Mouse (Mus musculus): ENCODE measurements around the gene Cntnap2. TPM values are rescaled to one million over a fixed set of nuclear protein-coding genes. Genes with fewer than 3 reads are reported as not detected.

The Cntnap2 gene
- polyA plus RNA-seq, 1 experiment from 2014 or later: not detected

- WGBS (ENCODE audit: insufficient replicate concordance): 31% methylated on average over 10 of the region's 10 CpGs
- no peak for ATAC-seq
These were observed 1902.0 kb downstream of the Cntnap2 start for GRCm38 (mm10) chr6:46961022-46961686.

DNA sequence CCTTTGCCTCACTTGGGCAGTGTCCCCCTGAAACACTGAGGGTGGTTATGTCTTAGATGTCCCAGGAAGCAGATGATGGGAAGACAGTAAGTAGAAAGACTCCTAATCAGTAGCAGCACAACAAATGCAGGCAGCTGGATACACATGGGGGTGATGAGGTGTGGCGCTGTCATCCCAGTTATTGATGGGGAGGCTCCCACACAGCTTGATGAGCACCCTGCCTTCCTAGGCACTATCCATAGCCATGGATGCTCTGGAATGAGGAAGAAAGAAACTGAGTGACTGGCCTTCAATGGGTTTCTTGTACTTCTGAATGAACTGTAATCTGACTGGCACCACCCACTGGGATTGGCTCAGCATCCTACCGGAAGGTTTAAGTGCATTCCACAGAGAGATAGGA is 1904.1 kb downstream of the Cntnap2 start:
- H3K27ac ChIP-seq (ENCODE audit: low read depth): no peak overlapping the region
- TF ChIP-seq CTCF (IDR thresholded peaks at IDR 0.05; ENCODE audit: low read depth) (no peak), EP300 (IDR thresholded peaks at IDR 0.05; ENCODE audit: low read depth) (no peak)
- H3K9ac ChIP-seq (replicated peaks): no peak overlapping the region
- no peak overlapping the region for H3K4me2 ChIP-seq (ENCODE audit: low read depth, low read length)
- WGBS (ENCODE audit: insufficient replicate concordance): 86% methylated on average over 2 of the region's 2 CpGs
- H3K4me3 ChIP-seq (ENCODE audit: low read depth, low read length): no peak overlapping the region
- no peaks in the 10 kb centered on the region for H3K36me3 ChIP-seq (replicated peaks; ENCODE audit: insufficient read depth, low read length)
- H3K9me3 ChIP-seq (ENCODE audit: low read length): no peaks in the 10 kb centered on the region
- H3K27me3 ChIP-seq (ENCODE audit: insufficient read depth, low read length): no peaks in the 10 kb centered on the region
- no peaks in the 10 kb centered on the region for H3K4me1 ChIP-seq (ENCODE audit: insufficient read depth)
- ATAC-seq (no peak), DNase-seq (no peak)

More at GRCm38 (mm10) chr6:46961022-46961686, 1902.0 kb downstream of the Cntnap2 start:
- Histone ChIP-seq H3K4me1 (ENCODE audit: insufficient read depth) (no peaks in the 10 kb centered on the region), H3K36me3 (replicated peaks; ENCODE audit: insufficient read depth, low read length) (no peaks in the 10 kb centered on the region), H3K27ac (ENCODE audit: low read depth) (no peak overlapping the region), H3K4me2 (ENCODE audit: low read depth, low read length) (no peak overlapping the region), H3K27me3 (ENCODE audit: insufficient read depth, low read length) (no peaks in the 10 kb centered on the region), H3K4me3 (ENCODE audit: low read depth, low read length) (no peak overlapping the region), H3K9ac (replicated peaks) (no peak overlapping the region), H3K9me3 (ENCODE audit: low read length) (no peaks in the 10 kb centered on the region)
- peak; percentile 64 for DNase-seq
- peak; percentile 75 for TF ChIP-seq CTCF (IDR thresholded peaks at IDR 0.05; ENCODE audit: low read depth)
- TF ChIP-seq EP300 (IDR thresholded peaks at IDR 0.05; ENCODE audit: low read depth): no peak

- DNase-seq: no peak
- Histone ChIP-seq H3K27me3 (ENCODE audit: insufficient read depth, low read length) (no peaks in the 10 kb centered on the region), H3K4me1 (ENCODE audit: insufficient read depth) (no peaks in the 10 kb centered on the region), H3K9ac (replicated peaks) (no peak overlapping the region), H3K9me3 (ENCODE audit: low read length) (no peaks in the 10 kb centered on the region), H3K4me3 (ENCODE audit: low read depth, low read length) (no peak overlapping the region), H3K27ac (ENCODE audit: low read depth) (no peak overlapping the region), H3K4me2 (ENCODE audit: low read depth, low read length) (no peak overlapping the region), H3K36me3 (replicated peaks; ENCODE audit: insufficient read depth, low read length) (no peaks in the 10 kb centered on the region)
- no peak for ATAC-seq
- WGBS (ENCODE audit: insufficient replicate concordance): 60% methylated on average over 3 of the region's 3 CpGs
- TF ChIP-seq EP300 (IDR thresholded peaks at IDR 0.05; ENCODE audit: low read depth): no peak
- no peak for TF ChIP-seq CTCF (IDR thresholded peaks at IDR 0.05; ENCODE audit: low read depth)
These were observed 1904.5 kb downstream of the Cntnap2 start for GRCm38 (mm10) chr6:46963693-46964092.

DNA sequence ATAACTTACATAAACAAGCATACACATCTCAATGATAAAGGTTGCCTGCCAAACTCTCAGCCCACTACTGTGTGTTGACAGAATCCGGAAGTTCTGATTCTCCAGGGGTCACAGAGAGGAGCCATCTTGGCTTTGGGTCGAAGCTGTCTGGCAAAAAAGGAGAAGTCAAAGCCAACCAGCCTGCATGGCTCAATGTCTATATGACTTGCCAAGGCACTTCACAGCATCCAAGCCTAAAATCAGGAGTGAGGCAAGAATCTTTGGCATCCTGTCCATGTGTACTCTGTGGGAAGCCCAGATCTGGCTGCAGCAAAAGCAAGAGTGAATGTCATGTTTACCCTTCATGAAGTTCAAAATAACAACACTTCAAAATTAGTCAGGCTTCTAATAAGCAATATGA is 1913.5 kb downstream of the Cntnap2 start:
- DNase-seq: no peak
- no peak for TF ChIP-seq EP300 (IDR thresholded peaks at IDR 0.05; ENCODE audit: low read depth)
- no peak for TF ChIP-seq CTCF (IDR thresholded peaks at IDR 0.05; ENCODE audit: low read depth)
- H3K9ac ChIP-seq (replicated peaks): no peak overlapping the region
- H3K27me3 ChIP-seq (ENCODE audit: insufficient read depth, low read length): no peaks in the 10 kb centered on the region
- H3K4me3 ChIP-seq (ENCODE audit: low read depth, low read length): no peak overlapping the region
- H3K4me2 ChIP-seq (ENCODE audit: low read depth, low read length): no peak overlapping the region
- no peak for ATAC-seq
- no peak overlapping the region for H3K27ac ChIP-seq (ENCODE audit: low read depth)
- H3K4me1 ChIP-seq (ENCODE audit: insufficient read depth): no peaks in the 10 kb centered on the region
- H3K36me3 ChIP-seq (replicated peaks; ENCODE audit: insufficient read depth, low read length): no peaks in the 10 kb centered on the region
- 62% methylated on average over 2 of the region's 2 CpGs for WGBS (ENCODE audit: insufficient replicate concordance)
- H3K9me3 ChIP-seq (ENCODE audit: low read length): 0 out of 2 replicates have a peak, but pooled peaks cover 2% of the 10 kb centered on the region

DNA sequence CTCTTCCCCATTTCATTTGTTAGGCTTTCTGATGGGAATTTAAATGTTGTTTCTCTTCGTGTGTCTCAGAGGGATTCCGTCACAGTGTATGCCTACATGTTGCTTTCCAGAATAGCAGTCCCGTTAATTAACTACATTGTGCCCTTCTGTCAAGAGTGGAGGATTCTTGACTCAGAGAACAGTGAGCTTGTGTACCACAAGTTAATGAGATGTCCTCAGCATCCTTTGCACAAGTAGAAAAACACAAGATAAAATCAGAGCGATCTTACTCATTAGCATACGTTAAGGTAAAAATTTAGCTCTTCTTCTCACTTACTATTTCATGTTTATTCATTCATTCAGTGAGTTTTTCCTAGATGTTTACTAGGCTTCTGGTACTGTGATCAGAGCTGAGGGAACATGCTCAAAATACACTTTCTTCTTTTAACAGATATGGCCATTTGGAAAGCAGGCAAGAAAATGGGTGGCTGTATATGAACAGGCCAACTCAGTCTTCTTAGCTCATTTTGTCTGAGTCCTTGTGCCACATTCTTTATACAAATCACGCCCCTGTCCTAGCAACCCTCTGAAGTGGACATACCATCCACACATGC is 1936.9 kb downstream of the Cntnap2 start:
- no peaks in the 10 kb centered on the region for H3K4me1 ChIP-seq (ENCODE audit: insufficient read depth)
- no peaks in the 10 kb centered on the region for H3K36me3 ChIP-seq (replicated peaks; ENCODE audit: insufficient read depth, low read length)
- H3K4me3 ChIP-seq (ENCODE audit: low read depth, low read length): no peak overlapping the region
- no peak overlapping the region for H3K4me2 ChIP-seq (ENCODE audit: low read depth, low read length)
- H3K27me3 ChIP-seq (ENCODE audit: insufficient read depth, low read length): no peaks in the 10 kb centered on the region
- H3K9ac ChIP-seq (replicated peaks): no peak overlapping the region
- DNase-seq (no peak), ATAC-seq (no peak)
- 83% methylated on average over 6 of the region's 6 CpGs for WGBS (ENCODE audit: insufficient replicate concordance)
- H3K27ac ChIP-seq (ENCODE audit: low read depth): no peak overlapping the region
- H3K9me3 ChIP-seq (ENCODE audit: low read length): no peaks in the 10 kb centered on the region
- no peak for TF ChIP-seq CTCF (IDR thresholded peaks at IDR 0.05; ENCODE audit: low read depth)
- no peak for TF ChIP-seq EP300 (IDR thresholded peaks at IDR 0.05; ENCODE audit: low read depth)

- TF ChIP-seq EP300 (IDR thresholded peaks at IDR 0.05; ENCODE audit: low read depth) (no peak), CTCF (IDR thresholded peaks at IDR 0.05; ENCODE audit: low read depth) (no peak)
- no peaks in the 10 kb centered on the region for H3K27me3 ChIP-seq (ENCODE audit: insufficient read depth, low read length)
- no peaks in the 10 kb centered on the region for H3K4me1 ChIP-seq (ENCODE audit: insufficient read depth)
- WGBS (ENCODE audit: insufficient replicate concordance): 58% methylated on average over 3 of the region's 3 CpGs
- H3K36me3 ChIP-seq (replicated peaks; ENCODE audit: insufficient read depth, low read length): no peaks in the 10 kb centered on the region
- no peak overlapping the region for H3K4me3 ChIP-seq (ENCODE audit: low read depth, low read length)
- DNase-seq (no peak), ATAC-seq (no peak)
- no peaks in the 10 kb centered on the region for H3K9me3 ChIP-seq (ENCODE audit: low read length)
- H3K27ac ChIP-seq (ENCODE audit: low read depth): no peak overlapping the region
- H3K4me2 ChIP-seq (ENCODE audit: low read depth, low read length): no peak overlapping the region
- H3K9ac ChIP-seq (replicated peaks): no peak overlapping the region
These were observed 1945.3 kb downstream of the Cntnap2 start for GRCm38 (mm10) chr6:47004430-47004829.

Data from liver, postnatal 0 days (tissue).